Mouse (Mus musculus) adrenal gland, postnatal 4 days (tissue): ENCODE data around the gene Tmem120b. TPM values are rescaled to one million over a fixed set of nuclear protein-coding genes. Genes with fewer than 3 reads are reported as not detected.
A peak's percentile ranks its signal among the peaks of the same experiment; 100 is the strongest.
"Not testable (repeated sequence)": the region's sequence is repeated elsewhere in the genome, so short reads cannot be mapped to it uniquely, and the experiment has no call there.

Source experiments
- DNase-seq, 2 experiments: peaks; one replicate each; pipeline ENCODE4 v3.0.0; 2021 to 2022; ENCODE audit warnings: low spot score in 2 of 2, mixed read lengths in 2 of 2
- total RNA-seq, 2 experiments: library from RNA; stranded (reverse); gene quantifications; 2 replicates each; pipeline ENCODE4 v1.2.3; 2021

Tmem120b gene
- total RNA-seq, 2 experiments from 2014 or later = 11.4 to 12.2 TPM

DNA sequence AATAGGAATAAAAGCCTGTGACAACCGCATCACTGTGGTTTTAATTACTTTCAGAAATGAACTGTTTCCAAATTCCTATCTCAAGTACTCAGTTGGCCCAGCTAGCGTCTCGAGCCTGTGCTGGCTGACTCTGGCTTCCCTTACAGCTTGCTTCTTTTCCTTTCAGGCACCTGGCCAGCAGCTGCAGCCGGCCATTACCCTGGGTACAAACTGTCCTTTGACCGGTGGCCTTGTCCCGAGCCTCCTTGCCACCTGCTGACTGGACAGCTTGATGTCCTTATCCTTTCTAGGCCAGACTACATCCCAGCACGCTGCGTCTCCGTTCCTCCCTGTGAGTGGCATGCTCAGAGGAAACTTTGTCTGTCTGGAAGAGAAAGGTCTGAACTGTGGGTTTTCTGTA lies 17.3 kb upstream of the Tmem120b start:
- DNase-seq = no peak

DNA sequence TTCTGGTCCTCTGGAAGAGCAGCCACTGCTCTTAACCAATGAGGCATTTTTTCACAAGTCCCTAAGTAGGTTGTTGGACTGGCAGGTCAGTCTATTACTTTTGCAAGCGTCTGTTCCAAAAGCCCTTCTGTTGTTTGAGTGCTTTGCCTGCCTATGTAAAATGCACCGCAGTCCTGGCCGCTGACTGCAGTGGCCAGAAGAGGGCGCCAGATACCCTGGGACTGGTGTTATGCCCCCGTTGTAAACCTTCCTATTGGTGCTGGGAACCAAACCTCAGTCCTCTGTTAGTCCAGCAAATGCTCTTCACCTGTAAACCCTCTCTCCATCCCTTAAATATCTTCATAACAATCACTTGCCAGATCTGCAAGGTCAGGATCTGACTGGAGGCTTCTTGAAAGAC lies 16.5 kb upstream of the Tmem120b start:
- no peak for DNase-seq

DNA sequence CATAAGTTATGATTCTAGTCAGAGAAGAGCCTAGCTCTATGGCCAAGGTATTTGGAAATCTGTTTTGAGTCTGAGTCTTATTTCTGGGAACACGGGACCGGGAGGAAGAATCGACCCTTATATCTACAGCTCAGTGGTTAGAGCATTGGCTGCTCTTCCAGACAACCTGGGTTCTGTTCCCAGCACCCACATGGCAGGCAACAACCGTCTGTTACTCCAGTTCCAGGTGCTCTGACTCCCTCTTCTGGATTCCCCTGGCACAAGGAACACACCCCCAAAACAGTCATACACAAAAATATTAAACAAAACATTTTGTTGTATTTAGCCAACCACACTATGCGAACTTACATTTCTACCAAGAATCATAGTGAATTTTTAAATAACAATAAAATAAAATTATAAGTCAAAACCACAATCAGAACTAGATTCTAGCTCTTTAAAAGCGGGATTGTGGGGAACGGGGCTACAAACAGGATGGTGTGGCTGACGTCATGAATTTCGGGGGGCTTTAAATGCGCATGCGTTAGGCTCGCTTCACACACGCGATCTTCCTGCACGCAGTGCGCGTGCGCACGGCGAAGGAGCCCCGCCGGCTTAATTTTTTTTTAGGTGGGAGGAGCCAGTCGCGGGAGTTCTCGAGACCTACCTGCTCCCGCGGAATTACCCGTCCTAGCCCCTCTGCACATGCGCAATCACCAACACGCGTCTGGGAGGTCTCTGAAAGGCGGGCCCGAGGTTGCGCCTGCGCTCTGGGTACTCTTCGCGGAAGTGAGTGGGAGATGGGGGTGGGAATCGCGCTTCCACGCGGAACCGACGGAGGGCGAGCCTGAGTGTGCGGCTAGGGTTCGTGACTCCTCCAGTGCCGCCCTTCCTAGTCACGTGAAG lies 10.6 kb upstream of the Tmem120b start:
- peak; percentile 95 to 99 for DNase-seq

DNA sequence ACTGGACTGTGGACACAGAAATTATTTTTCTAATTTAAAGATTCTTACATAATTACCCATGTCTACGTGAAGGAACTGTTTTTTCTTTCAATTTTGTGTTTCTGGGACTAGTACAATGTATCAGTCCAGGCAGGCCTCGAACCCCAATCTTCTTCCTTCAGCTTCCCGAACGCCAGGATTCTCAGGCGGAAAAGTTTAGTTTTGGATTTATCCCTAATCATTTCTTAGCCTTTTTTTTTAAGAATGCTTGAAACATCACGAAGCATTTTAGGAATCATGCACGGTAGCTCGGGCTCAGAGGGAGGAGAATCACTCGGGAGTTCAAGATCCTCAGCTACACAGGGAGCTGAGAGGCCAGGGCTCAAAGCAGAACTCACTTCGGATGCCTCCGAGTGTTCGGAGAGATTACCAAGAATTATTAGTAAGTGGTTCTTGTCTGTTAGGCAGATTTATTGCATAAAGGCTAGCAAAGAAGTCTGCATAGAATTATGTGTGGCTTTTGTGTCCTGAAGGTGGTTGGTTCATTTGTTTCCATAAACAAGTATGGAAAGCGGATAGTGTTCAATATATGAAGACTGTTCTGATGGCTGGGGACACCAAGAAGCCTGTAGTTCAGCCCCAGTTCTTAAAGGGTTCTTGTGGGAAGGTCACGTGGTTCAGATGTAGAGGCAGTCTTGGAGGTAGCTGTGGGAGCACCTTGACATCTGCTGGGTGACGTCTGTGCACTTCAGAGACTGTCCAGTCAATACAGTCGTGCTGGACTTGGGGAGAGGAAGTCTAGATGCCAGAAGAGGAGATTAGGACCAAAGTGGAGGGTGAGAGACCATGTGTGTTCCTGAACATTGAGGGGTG lies 9.7 kb upstream of the Tmem120b start:
- no peak for DNase-seq

DNA sequence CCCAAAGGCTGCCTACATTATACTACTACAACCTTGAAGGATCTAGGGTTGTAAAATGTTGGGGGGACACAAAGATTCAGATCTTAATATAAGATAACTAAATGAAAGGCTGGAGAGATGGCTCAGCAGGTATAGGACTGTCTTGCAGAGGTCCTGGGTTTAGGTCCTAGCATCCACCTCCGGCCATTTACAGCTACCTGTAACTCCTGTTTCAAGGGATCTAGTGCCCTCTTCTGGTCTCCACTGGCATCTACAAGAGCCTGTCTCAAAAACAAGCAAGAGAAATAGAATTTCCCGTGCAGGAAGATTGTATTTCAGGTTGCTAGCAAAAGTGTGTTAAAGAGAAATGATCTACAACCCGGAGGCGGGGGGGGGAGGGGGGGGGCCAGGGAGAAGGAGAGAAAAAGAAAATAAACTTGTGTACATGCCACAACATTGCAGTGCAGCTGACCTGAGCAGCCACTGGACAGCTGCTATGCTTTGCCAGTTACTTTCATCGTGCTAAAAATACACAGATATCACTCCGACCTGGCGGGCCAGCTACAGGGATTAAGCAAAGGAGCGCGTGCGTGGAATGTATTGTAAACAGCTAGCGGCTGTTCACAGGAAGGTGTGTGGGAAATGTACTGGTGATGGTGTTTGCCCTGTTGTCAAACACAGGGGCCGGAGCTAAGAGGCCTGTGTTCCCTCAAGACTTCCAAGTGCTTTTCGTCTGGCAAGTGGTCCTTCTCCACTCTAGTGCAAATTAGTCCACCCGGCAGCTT lies 8.3 kb upstream of the Tmem120b start:
- no peak for DNase-seq

DNA sequence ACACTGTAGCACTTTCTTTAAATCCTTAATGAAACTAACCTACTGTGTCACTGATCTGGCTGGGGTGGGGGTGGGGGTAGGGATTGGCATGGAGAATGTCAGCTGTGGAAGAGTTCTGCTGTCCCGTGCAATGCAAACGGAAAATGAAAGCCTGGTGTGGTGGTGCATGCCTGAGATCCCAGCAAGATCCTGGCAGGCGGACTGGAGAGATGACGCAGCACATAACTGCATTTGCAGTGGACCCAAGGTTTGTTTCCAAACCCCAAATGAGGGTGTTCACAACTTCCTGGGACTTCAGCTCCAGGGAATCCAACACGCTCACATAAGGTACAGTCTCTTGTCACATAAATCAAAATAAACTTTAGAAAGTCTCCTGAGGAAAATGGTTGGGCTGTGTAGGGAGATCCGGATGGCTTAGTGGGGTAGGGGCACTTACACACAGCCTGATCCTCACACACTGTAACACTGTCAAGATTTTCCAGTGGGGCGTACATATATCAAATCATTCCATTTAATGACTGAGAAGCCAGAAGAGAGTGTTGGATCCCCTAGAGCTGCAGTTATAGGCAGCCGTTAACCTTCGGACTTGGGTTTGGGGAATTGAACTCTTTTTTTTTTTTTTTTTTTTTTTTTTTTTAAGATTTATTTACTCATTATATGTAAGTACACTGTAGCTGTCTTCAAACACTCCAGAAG lies 7.4 kb upstream of the Tmem120b start:
- DNase-seq = no peak

DNA sequence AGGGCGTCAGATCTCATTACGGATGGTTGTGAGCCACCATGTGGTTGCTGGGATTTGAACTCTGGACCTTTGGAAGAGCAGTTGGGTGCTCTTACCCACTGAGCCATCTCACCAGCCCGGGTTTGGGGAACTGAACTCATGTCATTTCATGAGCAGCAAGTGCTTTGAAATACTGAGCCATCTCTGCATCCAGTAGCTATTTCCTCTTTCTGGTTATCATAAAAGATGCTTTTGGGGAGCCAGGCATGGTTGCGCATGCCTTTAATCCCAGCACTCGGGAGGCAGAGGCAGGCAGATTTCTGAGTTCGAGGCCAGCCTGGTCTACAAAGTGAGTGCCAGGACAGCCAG lies 6.8 kb upstream of the Tmem120b start:
- DNase-seq = not testable (repeated sequence)

DNA sequence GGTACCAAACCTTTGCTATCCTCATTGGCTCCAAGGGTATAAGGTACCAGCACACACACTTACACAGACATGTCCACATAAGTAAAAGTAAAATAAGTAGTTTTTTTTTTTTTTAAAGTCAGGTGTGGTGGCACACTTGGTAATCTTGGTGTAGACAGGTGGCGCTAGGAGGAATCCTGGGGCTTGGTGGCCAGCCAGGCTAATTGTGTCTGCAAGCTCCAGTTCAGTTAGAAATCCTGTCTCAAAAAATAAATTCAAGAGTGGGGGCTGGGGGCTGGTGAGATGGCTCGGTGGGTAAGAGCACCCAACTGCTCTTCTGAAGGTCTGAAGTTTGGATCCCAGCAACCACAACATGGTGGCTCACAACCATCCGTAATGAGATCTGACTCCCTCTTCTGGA lies 5.1 kb upstream of the Tmem120b start:
- DNase-seq = no peak

DNA sequence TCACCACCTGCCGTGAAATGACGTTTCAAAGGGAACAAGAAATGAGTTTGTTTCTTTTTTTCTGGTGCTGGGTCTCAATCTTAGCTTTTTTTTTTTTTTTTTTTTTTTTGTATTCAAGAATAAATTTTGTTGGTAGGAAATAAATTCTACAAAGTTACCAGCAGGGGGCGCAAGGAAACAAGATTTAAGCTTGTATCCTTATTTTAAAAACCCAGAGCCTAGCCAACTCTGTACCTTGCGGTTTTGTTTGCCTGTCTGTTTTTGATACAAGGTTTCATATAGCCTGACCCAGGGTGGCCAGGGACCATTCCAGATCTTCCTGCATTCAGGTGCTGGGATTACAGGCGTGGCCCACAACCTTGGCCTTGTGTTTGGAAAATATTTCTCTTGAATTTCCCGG lies 4.0 kb upstream of the Tmem120b start:
- no peak for DNase-seq

DNA sequence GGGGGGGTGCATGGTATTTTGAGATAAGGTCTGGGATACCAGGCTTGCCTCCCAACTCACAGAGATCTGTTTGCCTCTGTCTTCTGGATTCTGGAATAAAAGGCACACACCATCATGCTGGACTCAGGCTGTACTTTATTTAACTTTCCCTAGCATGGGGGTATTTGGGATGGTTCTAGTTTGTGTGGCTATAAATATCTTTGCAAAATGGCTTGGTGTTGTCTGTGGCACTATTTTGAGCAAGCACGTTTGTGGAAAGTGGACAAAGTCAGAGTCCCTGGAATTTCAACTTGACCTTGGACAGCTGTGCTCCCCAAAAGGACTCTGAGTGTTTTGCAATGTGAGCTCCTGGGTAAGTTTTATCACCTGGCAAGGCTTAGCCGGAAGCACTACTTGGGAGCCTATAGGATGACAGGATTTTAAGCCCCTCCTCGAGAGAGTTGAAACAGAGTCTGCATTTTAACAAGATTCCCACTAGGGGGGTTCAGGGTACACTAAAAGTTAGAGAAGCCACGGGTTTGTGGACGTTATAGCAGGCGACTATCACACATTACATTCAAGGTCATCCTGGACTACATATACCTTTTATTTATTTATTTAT lies 720 bp upstream of the Tmem120b start:
- no peak for DNase-seq

DNA sequence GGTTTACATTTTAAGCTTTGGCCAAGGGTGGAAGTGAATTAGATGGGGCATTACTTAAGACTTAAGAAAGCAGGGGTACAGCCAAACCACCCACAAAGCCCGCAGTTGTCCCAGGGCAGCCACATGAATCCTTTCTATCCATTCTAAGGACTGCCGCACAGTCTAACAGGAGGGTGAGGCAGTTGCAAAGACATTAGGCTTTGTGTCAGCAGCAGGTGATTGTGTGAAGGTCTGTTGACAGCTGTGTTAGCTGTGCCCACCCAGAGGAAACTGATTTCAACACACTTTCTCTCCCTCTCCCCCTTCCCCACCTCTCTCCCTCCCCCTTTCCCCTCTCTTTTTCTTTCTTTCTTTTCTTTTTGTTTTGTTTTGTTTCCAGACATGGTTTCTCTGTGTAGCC lies 499 bp downstream of the Tmem120b start:
- DNase-seq = no peak

DNA sequence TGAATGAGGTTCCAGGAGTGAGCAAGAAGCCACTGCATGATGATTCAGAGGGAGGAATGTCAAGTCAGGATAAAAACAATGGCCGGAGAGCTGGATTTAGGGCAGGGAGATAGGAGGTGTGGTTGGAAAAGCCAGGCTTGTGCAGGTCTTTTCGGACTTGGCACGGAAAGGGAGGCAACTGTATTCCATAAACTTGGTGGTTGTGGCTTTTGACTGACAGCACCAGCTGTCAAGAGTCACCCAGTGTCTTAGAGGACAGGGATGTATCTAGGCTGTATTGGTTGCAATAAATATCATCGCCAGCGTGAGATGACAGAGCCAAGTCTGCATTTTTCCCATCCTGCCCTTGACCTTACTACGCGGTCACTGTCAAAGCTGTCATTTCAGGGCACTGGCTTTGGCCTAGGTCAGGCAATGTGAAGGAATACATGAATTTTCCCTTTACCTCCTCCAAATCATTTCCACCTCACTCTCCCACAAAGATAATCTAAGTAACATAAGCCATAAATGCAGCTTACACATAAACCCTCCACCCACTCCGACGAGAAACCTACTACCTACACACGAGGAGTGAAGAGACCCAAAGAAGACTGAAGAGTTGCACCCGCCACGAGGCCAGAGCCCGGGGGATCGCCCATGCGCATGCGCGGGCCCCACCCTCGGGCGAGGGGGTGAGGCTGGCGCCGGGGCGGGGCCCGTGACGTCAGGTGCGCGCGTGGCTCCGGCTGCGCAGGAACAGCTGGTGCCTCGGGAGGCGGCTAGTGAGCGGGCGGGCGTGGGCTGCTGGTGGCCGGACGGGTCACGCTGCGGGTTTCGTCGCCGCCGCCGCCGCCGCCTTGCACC lies 7.6 kb downstream of the Tmem120b start:
- DNase-seq = peak; percentile 83

DNA sequence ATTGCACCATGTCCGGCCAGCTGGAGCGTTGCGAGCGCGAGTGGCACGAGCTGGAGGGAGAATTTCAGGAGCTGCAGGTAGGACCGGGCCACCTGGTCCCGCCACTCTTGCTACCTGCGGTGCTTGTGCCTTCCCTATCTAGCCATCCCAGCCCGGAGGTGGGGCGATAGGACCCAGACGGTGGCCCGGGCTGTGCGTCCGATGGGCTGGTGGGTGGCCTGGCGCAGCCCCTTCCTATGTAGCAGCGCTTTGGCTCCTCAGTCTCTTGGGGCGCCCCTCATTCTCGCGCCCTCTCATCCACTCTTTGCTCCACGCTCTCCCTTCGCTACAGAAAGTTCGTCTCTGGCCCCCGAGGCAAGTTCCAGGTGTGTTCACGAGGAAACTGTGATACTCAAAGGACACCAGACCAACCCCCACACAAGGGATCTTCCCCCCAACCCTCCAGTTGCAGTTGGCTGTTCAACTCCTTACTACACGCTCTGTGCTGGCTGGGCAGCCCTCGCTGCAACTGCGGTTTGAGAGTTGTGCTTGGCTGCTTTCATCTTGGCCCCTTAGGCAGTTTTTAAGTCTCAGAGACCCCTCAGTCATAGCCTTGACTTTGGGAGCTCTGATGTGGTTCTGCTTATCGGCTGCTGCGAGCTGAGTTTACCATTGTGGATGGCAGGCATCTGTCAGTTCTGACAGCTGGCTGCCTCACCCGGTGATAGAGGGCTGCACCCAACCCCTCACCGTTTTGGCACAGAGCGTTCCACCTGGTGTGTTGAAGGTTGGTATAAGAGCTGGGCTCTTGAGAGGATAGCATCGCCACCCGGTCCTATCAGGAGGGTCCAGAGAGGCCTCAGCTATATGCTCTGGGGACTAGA lies 8.4 kb downstream of the Tmem120b start:
- no peak for DNase-seq

DNA sequence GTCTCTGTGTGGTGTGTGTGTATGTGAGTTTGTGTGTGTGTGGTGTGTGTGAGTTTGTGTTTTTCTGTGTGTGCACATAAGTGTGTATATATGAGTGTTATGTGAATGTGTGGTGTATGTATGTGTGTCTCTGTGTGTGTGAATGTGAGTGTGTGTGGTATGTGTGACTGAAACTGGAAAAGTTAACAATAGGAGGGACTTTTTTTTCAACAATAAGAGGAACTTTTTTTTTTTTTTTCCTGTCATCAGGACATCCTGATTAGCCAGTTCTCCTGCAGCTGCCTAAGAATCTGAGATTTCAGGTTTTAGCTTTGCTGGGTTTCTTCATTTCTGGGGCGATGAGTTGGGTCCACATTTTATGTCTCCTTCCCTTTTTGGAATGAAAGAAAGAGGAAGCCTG lies 11.4 kb downstream of the Tmem120b start:
- no peak for DNase-seq

DNA sequence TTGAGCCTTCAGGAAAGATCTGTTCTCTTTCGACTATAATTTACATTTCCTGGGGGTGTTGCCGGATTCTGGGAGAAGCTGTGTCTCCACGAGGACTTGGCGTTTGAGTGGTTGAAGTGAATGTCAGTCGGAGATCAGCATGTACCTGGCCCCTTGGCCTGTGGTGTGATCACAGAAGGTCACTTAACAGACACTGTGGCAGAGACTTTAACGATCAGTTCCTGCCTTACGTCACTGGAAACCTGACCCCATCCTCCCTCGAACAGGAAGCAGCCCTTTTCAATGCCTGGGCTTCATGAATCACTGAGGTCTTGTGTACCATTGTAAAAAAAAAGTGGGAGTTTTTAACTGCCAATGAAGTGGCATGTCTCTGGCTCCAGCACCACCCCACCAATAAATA lies 11.8 kb downstream of the Tmem120b start:
- no peak for DNase-seq

DNA sequence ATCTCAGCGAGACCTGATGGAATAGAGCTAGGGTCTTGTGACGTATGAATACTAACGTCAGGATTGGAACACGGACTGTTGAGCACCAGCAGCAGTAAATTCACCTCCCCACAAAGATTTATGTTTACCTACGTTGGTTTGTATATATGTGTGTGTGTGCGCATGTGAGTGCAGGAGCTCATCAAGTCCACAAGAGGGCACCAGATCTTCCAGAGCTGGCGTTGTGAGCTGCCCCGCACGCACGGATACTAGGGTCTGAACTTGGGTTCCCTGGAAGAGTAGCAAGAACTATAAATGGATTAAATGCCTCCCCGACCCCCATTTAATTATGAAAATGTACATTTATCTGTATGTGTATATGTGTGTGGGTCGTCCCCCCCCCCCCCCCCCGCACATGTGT lies 12.3 kb downstream of the Tmem120b start:
- DNase-seq = no peak

DNA sequence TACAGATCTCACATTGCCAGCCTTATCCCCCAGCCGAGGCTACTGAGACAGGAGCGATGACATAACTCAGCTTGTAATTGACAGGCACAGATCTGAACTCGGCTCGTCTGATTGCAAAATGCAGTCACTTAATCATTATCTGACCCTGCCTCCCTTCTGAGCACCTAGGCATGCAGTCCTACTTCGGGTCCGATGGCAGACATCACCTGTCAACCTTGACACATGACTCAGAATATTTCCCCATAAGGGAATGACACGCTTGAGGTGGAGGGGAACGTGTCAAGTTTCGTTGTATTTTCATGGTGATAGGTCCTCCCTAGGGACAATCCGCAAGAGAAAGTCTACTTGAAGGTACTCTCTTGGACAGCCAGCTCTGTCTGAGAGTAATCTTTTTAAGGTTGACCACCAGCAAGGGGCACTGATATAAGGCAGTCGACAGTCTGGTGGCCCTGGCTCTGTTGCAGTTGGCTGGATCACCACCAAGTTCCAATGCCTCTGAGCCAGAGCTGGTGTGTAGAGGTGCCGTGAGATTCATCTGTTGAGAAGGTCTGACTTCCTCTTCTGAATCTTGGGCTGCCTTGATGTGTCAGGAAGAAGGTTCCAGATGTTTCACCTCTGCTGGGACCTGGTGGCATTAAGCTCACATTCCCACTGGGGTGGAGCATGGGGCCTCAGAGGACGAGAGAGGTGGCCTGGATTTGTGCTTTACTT lies 15.3 kb downstream of the Tmem120b start:
- no peak for DNase-seq

DNA sequence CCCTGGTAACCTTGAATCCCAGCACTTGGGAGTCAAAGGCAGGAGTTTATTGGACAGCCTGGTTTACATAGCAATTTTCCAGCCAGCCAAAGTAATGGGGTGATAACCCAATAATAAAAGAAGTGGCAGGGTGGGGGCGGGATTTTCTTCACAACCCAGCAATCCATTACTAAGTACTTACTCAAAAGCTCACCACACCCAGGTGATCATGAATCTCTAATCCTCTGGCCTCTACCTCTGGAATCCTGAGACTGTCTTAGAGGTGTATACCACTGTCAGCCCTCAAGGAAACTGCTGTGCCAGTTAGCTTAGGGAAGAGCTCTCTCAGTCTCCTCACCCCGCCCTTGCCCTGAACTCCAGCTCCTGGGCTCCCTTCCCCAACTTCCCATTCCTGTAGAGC lies 18.3 kb downstream of the Tmem120b start:
- no peak for DNase-seq
